Mouse (Mus musculus): Measurements from ENCODE around the gene Olfr368. TPM values are rescaled to one million over a fixed set of nuclear protein-coding genes. Genes with fewer than 3 reads are reported as not detected.

Olfr368 gene
- polyA plus RNA-seq (2014; fragmentation: Illumina TruSeq; extraction: RNeasy Lipid Tissue Mini Kit (QIAGEN cat#74804); ENCODE audit: low read depth, low replicate concordance): not detected

DNA sequence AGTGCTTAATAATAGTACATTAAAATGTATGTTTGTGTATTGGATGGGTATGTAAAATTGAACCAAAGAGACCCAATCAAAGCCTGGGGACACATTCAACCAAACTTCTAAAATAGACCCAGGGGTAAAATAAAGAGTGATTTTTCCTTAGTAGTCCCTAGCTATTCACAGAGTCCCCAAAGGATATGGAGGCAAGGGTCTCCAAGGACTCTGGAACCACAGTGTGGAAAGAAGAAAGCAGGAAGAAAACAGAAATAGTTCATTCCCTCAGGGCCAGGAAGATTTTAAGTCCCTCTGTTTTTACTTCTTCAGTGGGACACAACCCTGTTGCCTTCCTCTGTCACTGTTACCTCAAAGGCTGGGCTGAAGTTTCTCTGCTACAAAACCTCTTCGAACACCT is at the start of gene Olfr368:
Gene Olfr368 (plus strand): TSS at position 301 of the 400 bp plus-strand sequence.

DNA sequence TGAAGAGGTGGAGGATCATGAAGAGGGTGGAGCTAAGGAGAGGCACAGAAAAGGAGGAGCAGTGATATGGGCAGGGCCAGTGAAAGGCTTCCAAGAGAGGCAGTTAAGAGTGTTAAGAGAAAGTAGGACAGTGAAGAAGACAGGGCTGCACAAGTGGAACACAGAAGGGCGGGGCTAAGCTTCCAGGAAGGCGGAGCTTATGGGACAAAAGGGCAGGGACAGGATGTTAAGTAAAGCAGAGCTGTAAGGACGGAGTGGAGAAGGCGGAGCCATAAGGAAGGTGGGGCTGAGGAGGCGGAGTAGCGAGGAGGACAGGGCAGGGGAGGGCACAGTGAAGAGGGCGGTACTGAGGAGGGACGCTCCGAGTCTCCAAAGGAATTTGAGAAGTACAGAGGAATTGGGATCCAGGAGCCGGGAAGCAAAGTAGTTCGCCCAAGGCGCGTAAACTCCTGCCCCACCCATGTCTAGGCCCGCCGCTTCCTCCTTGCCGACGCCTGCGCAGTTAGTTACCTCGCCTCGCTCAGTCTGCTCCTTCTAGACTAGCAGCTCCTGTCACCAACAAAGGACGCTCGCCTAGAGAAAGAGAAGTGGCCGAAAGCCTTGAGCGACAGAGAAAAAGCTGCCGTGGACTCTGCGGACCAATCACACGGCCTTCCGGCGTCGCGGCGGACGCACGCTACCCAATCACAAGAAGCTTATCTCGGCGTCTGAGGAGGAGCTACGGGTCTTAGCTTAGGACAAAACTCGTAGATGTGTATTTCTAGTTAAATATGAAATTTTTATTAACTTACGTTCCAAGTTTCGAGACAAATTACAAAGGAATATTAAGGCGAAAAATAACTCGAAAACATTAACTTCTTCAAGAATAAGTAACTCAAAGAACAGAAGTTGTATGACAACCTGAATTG is 32.6 kb downstream of the Olfr368 start, which contains the start of gene Pdcl:
Gene Pdcl (minus strand): TSS at position 700 of the 908 bp plus-strand sequence.

Other genes starting within 250 kb of the Olfr368 start
- 1.9 TPM for gene Olfr361, start 237.2 kb upstream of the Olfr368 start, polyA plus RNA-seq (2014; fragmentation: Illumina TruSeq; extraction: RNeasy Lipid Tissue Mini Kit (QIAGEN cat#74804); ENCODE audit: low read depth, low replicate concordance)
- 1.0 TPM for gene Olfr362, start 208.6 kb upstream of the Olfr368 start, polyA plus RNA-seq (2014; fragmentation: Illumina TruSeq; extraction: RNeasy Lipid Tissue Mini Kit (QIAGEN cat#74804); ENCODE audit: low read depth, low replicate concordance)
- not detected for gene Olfr364-ps1, start 187.2 kb upstream of the Olfr368 start, polyA plus RNA-seq (2014; fragmentation: Illumina TruSeq; extraction: RNeasy Lipid Tissue Mini Kit (QIAGEN cat#74804); ENCODE audit: low read depth, low replicate concordance)
- 0.10 TPM for gene Olfr365, start 138.3 kb upstream of the Olfr368 start, polyA plus RNA-seq (2014; fragmentation: Illumina TruSeq; extraction: RNeasy Lipid Tissue Mini Kit (QIAGEN cat#74804); ENCODE audit: low read depth, low replicate concordance)
- gene Olfr366, start 114.9 kb upstream of the Olfr368 start, polyA plus RNA-seq (2014; fragmentation: Illumina TruSeq; extraction: RNeasy Lipid Tissue Mini Kit (QIAGEN cat#74804); ENCODE audit: low read depth, low replicate concordance): not detected
- gene Pdcl, start 32.8 kb downstream of the Olfr368 start, polyA plus RNA-seq (2014; fragmentation: Illumina TruSeq; extraction: RNeasy Lipid Tissue Mini Kit (QIAGEN cat#74804); ENCODE audit: low read depth, low replicate concordance): 14.0 TPM
- gene Rc3h2, start 96.4 kb downstream of the Olfr368 start, polyA plus RNA-seq (2014; fragmentation: Illumina TruSeq; extraction: RNeasy Lipid Tissue Mini Kit (QIAGEN cat#74804); ENCODE audit: low read depth, low replicate concordance): 32.1 TPM
- gene Zbtb26, start 116.6 kb downstream of the Olfr368 start, polyA plus RNA-seq (2014; fragmentation: Illumina TruSeq; extraction: RNeasy Lipid Tissue Mini Kit (QIAGEN cat#74804); ENCODE audit: low read depth, low replicate concordance): 12.5 TPM
- 16.0 TPM for gene Zbtb6, start 116.7 kb downstream of the Olfr368 start, polyA plus RNA-seq (2014; fragmentation: Illumina TruSeq; extraction: RNeasy Lipid Tissue Mini Kit (QIAGEN cat#74804); ENCODE audit: low read depth, low replicate concordance)
- 37.5 TPM for gene Rabgap1, start 116.8 kb downstream of the Olfr368 start, polyA plus RNA-seq (2014; fragmentation: Illumina TruSeq; extraction: RNeasy Lipid Tissue Mini Kit (QIAGEN cat#74804); ENCODE audit: low read depth, low replicate concordance)
- 0.15 TPM for gene Gpr21, start 189.8 kb downstream of the Olfr368 start, polyA plus RNA-seq (2014; fragmentation: Illumina TruSeq; extraction: RNeasy Lipid Tissue Mini Kit (QIAGEN cat#74804); ENCODE audit: low read depth, low replicate concordance)

Data from testis, adult 10 weeks (tissue).